Mouse (Mus musculus): Measurements from ENCODE around the gene Ten1. TPM values are rescaled to one million over a fixed set of nuclear protein-coding genes. Genes with fewer than 3 reads are reported as not detected.
A peak's percentile ranks its signal among the peaks of the same experiment; 100 is the strongest.

Gene Ten1
- total RNA-seq, 2 experiments from 2014 or later, result 10.5 to 20.1 TPM

GRCm38 (mm10) chr11:116228699-116229098, 30.0 kb downstream of the Ten1 start:
- intact Hi-C loops (cut with DNase I), result loop anchor here (5.0 kb wide), 1 partner anchor 219 kb away; no protein-coding TSS in a partner anchor
- no peak for DNase-seq

GRCm38 (mm10) chr11:116232427-116232826, 33.8 kb downstream of the Ten1 start:
- DNase-seq, result no peak
- intact Hi-C loops (cut with DNase I), result no loop called here

GRCm38 (mm10) chr11:116234901-116235300, 36.2 kb downstream of the Ten1 start:
- intact Hi-C loops (cut with DNase I), result no loop called here
- DNase-seq, result no peak

- DNase-seq, result peak in 1 of 2 experiments; percentile 15
- intact Hi-C loops (cut with DNase I), result no loop called here
Measured at GRCm38 (mm10) chr11:116237742-116238395, 39.2 kb downstream of the Ten1 start, which contains the start of gene Evpl. Gene Evpl (minus strand): TSS chr11:116238077.

GRCm38 (mm10) chr11:116239797-116240196, 41.1 kb downstream of the Ten1 start:
- no peak for DNase-seq
- intact Hi-C loops (cut with DNase I), result no loop called here

- DNase-seq, result no peak
- intact Hi-C loops (cut with DNase I), result no loop called here
Measured at GRCm38 (mm10) chr11:116241744-116242235, 43.1 kb downstream of the Ten1 start.

- DNase-seq, result no peak
- intact Hi-C loops (cut with DNase I), result no loop called here
Measured at GRCm38 (mm10) chr11:116244580-116244979, 45.9 kb downstream of the Ten1 start.

GRCm38 (mm10) chr11:116245616-116246015, 47.0 kb downstream of the Ten1 start:
- intact Hi-C loops (cut with DNase I), result no loop called here
- DNase-seq, result no peak

- intact Hi-C loops (cut with DNase I), result no loop called here
- no peak for DNase-seq
Measured at GRCm38 (mm10) chr11:116247502-116248222, 49.0 kb downstream of the Ten1 start.

GRCm38 (mm10) chr11:116250898-116251297, 52.2 kb downstream of the Ten1 start:
- no peak for DNase-seq
- intact Hi-C loops (cut with DNase I), result no loop called here

GRCm38 (mm10) chr11:116253076-116253600, 54.5 kb downstream of the Ten1 start:
- intact Hi-C loops (cut with DNase I), result no loop called here
- no peak for DNase-seq

GRCm38 (mm10) chr11:116254627-116255026, 56.0 kb downstream of the Ten1 start:
- intact Hi-C loops (cut with DNase I), result no loop called here
- no peak for DNase-seq

GRCm38 (mm10) chr11:116255090-116255981, 56.7 kb downstream of the Ten1 start:
- intact Hi-C loops (cut with DNase I), result no loop called here
- no peak for DNase-seq

GRCm38 (mm10) chr11:116255982-116256675, 57.5 kb downstream of the Ten1 start:
- intact Hi-C loops (cut with DNase I), result no loop called here
- DNase-seq, result no peak

- DNase-seq, result no peak
- intact Hi-C loops (cut with DNase I), result no loop called here
Measured at GRCm38 (mm10) chr11:116259461-116259860, 60.8 kb downstream of the Ten1 start.

GRCm38 (mm10) chr11:116260259-116260658, 61.6 kb downstream of the Ten1 start:
- intact Hi-C loops (cut with DNase I), result no loop called here
- DNase-seq, result no peak
